Mouse (Mus musculus): ENCODE results near the gene Pfas.

Pfas gene

GRCm38 (mm10) chr11:69008182-69009121 is at the start of gene Pfas:
Gene Pfas (minus strand): TSS chr11:69008460.
- peak; percentile 93 for DNase-seq (ENCODE audit: low spot score)

GRCm38 (mm10) chr11:69053848-69054247 is 45.6 kb upstream of the Pfas start:
- DNase-seq (ENCODE audit: low spot score): no peak

GRCm38 (mm10) chr11:69052824-69053421 is 44.7 kb upstream of the Pfas start:
- no peak for DNase-seq (ENCODE audit: low spot score)

- DNase-seq (ENCODE audit: low spot score): no peak
These were observed 43.5 kb upstream of the Pfas start for GRCm38 (mm10) chr11:69051771-69052170.

- DNase-seq (ENCODE audit: low spot score): no peak
These were observed 42.5 kb upstream of the Pfas start for GRCm38 (mm10) chr11:69050748-69051147.

GRCm38 (mm10) chr11:69048151-69048550 is 39.9 kb upstream of the Pfas start:
- no peak for DNase-seq (ENCODE audit: low spot score)

- no peak for DNase-seq (ENCODE audit: low spot score)
These were observed 39.3 kb upstream of the Pfas start for GRCm38 (mm10) chr11:69047592-69047991.

- no peak for DNase-seq (ENCODE audit: low spot score)
These were observed 38.1 kb upstream of the Pfas start for GRCm38 (mm10) chr11:69046395-69046774.

GRCm38 (mm10) chr11:69045531-69046394 is 37.5 kb upstream of the Pfas start, which contains the start of gene Aurkb:
Gene Aurkb (plus strand): TSS chr11:69045647.
- DNase-seq (ENCODE audit: low spot score): peak; percentile 88

GRCm38 (mm10) chr11:69038173-69038572 is 29.9 kb upstream of the Pfas start:
- DNase-seq (ENCODE audit: low spot score): no peak

- DNase-seq (ENCODE audit: low spot score): peak; percentile 86
These were observed 29.2 kb upstream of the Pfas start for GRCm38 (mm10) chr11:69037231-69038061.

- DNase-seq (ENCODE audit: low spot score): peak; percentile 87
These were observed 28.4 kb upstream of the Pfas start for GRCm38 (mm10) chr11:69036486-69037230.

GRCm38 (mm10) chr11:69035849-69036248 is 27.6 kb upstream of the Pfas start:
- DNase-seq (ENCODE audit: low spot score): peak; percentile 89

GRCm38 (mm10) chr11:69035411-69035810 is 27.2 kb upstream of the Pfas start:
- no peak for DNase-seq (ENCODE audit: low spot score)

GRCm38 (mm10) chr11:69034585-69034984 is 26.3 kb upstream of the Pfas start:
- no peak for DNase-seq (ENCODE audit: low spot score)

- DNase-seq (ENCODE audit: low spot score): no peak
These were observed 25.3 kb upstream of the Pfas start for GRCm38 (mm10) chr11:69033552-69033951.

GRCm38 (mm10) chr11:69028805-69029204 is 20.5 kb upstream of the Pfas start:
- no peak for DNase-seq (ENCODE audit: low spot score)

- no peak for DNase-seq (ENCODE audit: low spot score)
These were observed 18.3 kb upstream of the Pfas start for GRCm38 (mm10) chr11:69026562-69026961.

GRCm38 (mm10) chr11:69020691-69021090 is 12.4 kb upstream of the Pfas start:
- no peak for DNase-seq (ENCODE audit: low spot score)

- DNase-seq (ENCODE audit: low spot score): no peak
These were observed 8.5 kb upstream of the Pfas start for GRCm38 (mm10) chr11:69016755-69017154.
